Mouse (Mus musculus) midbrain, embryonic 10.5 days (tissue): ENCODE data around the gene Ush1c. TPM values are rescaled to one million over a fixed set of nuclear protein-coding genes. Genes with fewer than 3 reads are reported as not detected.
"Not testable (repeated sequence)": the region's sequence is repeated elsewhere in the genome, so short reads cannot be mapped to it uniquely, and the experiment has no call there.

Source experiments
- DNase-seq: peaks from one replicate; pipeline ENCODE4 v3.0.0-alpha.2; 2017; ENCODE audit warnings: low spot score
- H3K27ac ChIP-seq: fragments of 300-500 bp; sonication (generic); replicated peaks from 2 replicates; pipeline ENCODE4 v1.5.1; 2016; ENCODE audit warnings: mild to moderate bottlenecking
- H3K27me3 ChIP-seq: fragments of 300-500 bp; sonication (generic); 2 replicates; pipeline ENCODE4 v1.6.1; 2016; ENCODE audit warnings: low read depth, mild to moderate bottlenecking; ENCODE audit not compliant: poor library complexity, severe bottlenecking
- H3K36me3 ChIP-seq: fragments of 300-500 bp; sonication (generic); 2 replicates; pipeline ENCODE4 v1.6.1; 2016; ENCODE audit warnings: mild to moderate bottlenecking, moderate library complexity
- H3K4me1 ChIP-seq: fragments of 300-500 bp; sonication (generic); 2 replicates; pipeline ENCODE4 v1.6.1; 2016
- H3K4me3 ChIP-seq: fragments of 300-500 bp; sonication (generic); 2 replicates; pipeline ENCODE4 v1.5.1; 2016; ENCODE audit warnings: mild to moderate bottlenecking, moderate library complexity
- H3K9me3 ChIP-seq: fragments of 300-500 bp; sonication (generic); replicated peaks from 2 replicates; pipeline ENCODE4 v1.6.1; 2016; ENCODE audit warnings: mild to moderate bottlenecking
- WGBS: fragments of 180-500 bp; shearing (Covaris S2); methylation state at CpG from one replicate; pipeline ENCODE4 v1.1.7; 2016; 5-methylcytosine and 5-hydroxymethylcytosine counted together
- polyA plus RNA-seq: library from polyadenylated mRNA; unstranded; fragments of >200 nt; fragmentation: Nextera tagmentation; extraction: Ambion mirVana; gene quantifications from 2 replicates; pipeline ENCODE4 v1.2.1, GENCODE M21; 2016

Ush1c gene
- polyA plus RNA-seq, 1 experiment from 2014 or later, result 3.7 TPM

GRCm38 (mm10) chr7:46201649-46202048 is 36.7 kb downstream of the Ush1c start:
- peak; percentile 67 for DNase-seq
- Histone ChIP-seq H3K4me3 (peak overlapping the region; percentile 28), H3K4me1 (peaks cover 20% of the 10 kb centered on the region), H3K27ac (peak overlapping the region; percentile 73), H3K9me3 (no peaks in the 10 kb centered on the region), H3K36me3 (no peaks in the 10 kb centered on the region), H3K27me3 (0 out of 2 replicates have a peak, but pooled peaks cover 6% of the 10 kb centered on the region)
- whole genome bisulfite sequencing, result 15% methylated on average over 14 of the region's 14 CpGs

GRCm38 (mm10) chr7:46200021-46200420 is 38.3 kb downstream of the Ush1c start:
- 67% methylated on average over 6 of the region's 6 CpGs for WGBS
- Histone ChIP-seq H3K36me3 (no peaks in the 10 kb centered on the region), H3K9me3 (no peaks in the 10 kb centered on the region), H3K27me3 (0 out of 2 replicates have a peak, but pooled peaks cover 6% of the 10 kb centered on the region), H3K4me3 (no peak overlapping the region), H3K4me1 (peaks cover 20% of the 10 kb centered on the region), H3K27ac (no peak overlapping the region)
- no peak for DNase-seq

DNA sequence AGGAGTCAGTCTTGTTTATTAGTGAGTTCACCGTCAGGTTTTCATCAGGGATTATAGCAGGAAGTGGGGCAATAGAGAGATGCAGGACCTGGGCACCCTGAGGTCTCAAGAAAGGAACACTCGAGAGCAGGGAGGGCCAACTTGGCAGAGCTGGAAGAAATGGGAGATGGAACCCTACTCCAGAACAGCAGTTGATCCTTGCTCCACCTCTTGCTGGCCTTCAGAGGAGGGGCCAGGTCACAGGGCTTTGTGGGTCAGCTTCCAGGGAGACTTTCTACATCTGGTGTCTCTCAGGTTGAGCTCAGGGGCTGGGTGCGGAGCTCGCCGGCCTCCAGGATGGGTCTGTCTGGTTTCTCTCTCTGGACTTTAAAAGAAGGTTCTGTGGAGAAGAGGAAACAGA is 42.9 kb downstream of the Ush1c start:
- Histone ChIP-seq H3K9me3 (no peaks in the 10 kb centered on the region), H3K4me1 (no peaks in the 10 kb centered on the region), H3K36me3 (no peaks in the 10 kb centered on the region), H3K27ac (no peak overlapping the region), H3K27me3 (0 out of 2 replicates have a peak, but pooled peaks cover 5% of the 10 kb centered on the region), H3K4me3 (no peak overlapping the region)
- no peak for DNase-seq
- 80% methylated on average over 5 of the region's 5 CpGs for WGBS

GRCm38 (mm10) chr7:46184232-46184631 is 54.1 kb downstream of the Ush1c start:
- Histone ChIP-seq H3K27me3 (peaks cover 41% of the 10 kb centered on the region), H3K27ac (no peak overlapping the region), H3K4me1 (peaks cover 9% of the 10 kb centered on the region), H3K4me3 (no peak overlapping the region), H3K36me3 (no peaks in the 10 kb centered on the region), H3K9me3 (no peaks in the 10 kb centered on the region)
- no peak for DNase-seq

- H3K4me1 ChIP-seq, result peaks cover 11% of the 10 kb centered on the region
- WGBS, result 5% methylated on average over 3 of the region's 3 CpGs
- no peaks in the 10 kb centered on the region for H3K36me3 ChIP-seq
- no peaks in the 10 kb centered on the region for H3K9me3 ChIP-seq
- H3K27ac ChIP-seq, result no peak overlapping the region
- H3K4me3 ChIP-seq, result no peak overlapping the region
- peak; percentile 54 for DNase-seq
- peaks cover 68% of the 10 kb centered on the region for H3K27me3 ChIP-seq
These were observed 56.7 kb downstream of the Ush1c start for GRCm38 (mm10) chr7:46181590-46181989.

GRCm38 (mm10) chr7:46179431-46180275 is 58.6 kb downstream of the Ush1c start, which contains the start of gene Abcc8:
TSS of gene Abcc8 (minus strand) at chr7:46180033.
- Histone ChIP-seq H3K4me1 (peaks cover 11% of the 10 kb centered on the region), H3K27ac (peak within 1 kb of the TSS; percentile 33; the same call in 1 of the 2 replicates), H3K36me3 (no peaks in the 10 kb centered on the region), H3K4me3 (peak within 1 kb of the TSS; percentile 62), H3K27me3 (peaks cover 70% of the 10 kb centered on the region), H3K9me3 (no peaks in the 10 kb centered on the region)
- DNase-seq, result peak; percentile 37
- WGBS, result under 1% methylated on average over 68 of the region's 75 CpGs

DNA sequence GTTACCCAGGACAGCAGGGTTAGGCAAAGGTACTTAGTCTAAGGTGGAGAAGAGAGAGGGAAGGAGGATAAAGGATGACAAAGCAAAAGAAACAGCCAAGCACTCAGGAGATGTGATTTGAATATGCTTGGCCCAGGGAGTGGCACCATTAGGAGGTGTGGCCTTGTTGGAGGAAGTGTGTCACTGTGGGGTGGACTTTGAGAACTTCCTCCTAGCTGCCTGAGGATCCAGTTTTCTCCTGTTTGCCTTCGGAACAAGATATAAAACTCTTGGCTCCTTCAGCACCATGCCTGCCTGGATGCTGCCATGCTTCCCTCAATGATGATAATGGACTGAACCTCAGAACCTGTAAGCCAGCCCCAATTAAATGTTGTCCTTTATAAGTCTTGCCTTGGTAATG is 69.3 kb downstream of the Ush1c start:
- H3K36me3 ChIP-seq, H3K27me3 ChIP-seq, H3K27ac ChIP-seq, H3K4me3 ChIP-seq, H3K4me1 ChIP-seq, H3K9me3 ChIP-seq, DNase-seq: not testable (repeated sequence)
- 91% methylated on average over 1 of the region's 1 CpGs for WGBS

- H3K36me3 ChIP-seq, result no peaks in the 10 kb centered on the region
- H3K4me3 ChIP-seq, result no peak overlapping the region
- H3K9me3 ChIP-seq, result no peaks in the 10 kb centered on the region
- H3K27me3 ChIP-seq, result no peaks in the 10 kb centered on the region
- H3K27ac ChIP-seq, result no peak overlapping the region
- no peak for DNase-seq
- H3K4me1 ChIP-seq, result no peaks in the 10 kb centered on the region
- WGBS, result 89% methylated on average over 6 of the region's 6 CpGs
These were observed 69.9 kb downstream of the Ush1c start for GRCm38 (mm10) chr7:46168402-46168801.

GRCm38 (mm10) chr7:46167901-46168300 is 70.4 kb downstream of the Ush1c start:
- DNase-seq, result no peak
- WGBS, result 96% methylated on average over 7 of the region's 7 CpGs
- Histone ChIP-seq H3K4me3 (no peak overlapping the region), H3K36me3 (no peaks in the 10 kb centered on the region), H3K4me1 (no peaks in the 10 kb centered on the region), H3K27me3 (no peaks in the 10 kb centered on the region), H3K27ac (no peak overlapping the region), H3K9me3 (no peaks in the 10 kb centered on the region)

DNA sequence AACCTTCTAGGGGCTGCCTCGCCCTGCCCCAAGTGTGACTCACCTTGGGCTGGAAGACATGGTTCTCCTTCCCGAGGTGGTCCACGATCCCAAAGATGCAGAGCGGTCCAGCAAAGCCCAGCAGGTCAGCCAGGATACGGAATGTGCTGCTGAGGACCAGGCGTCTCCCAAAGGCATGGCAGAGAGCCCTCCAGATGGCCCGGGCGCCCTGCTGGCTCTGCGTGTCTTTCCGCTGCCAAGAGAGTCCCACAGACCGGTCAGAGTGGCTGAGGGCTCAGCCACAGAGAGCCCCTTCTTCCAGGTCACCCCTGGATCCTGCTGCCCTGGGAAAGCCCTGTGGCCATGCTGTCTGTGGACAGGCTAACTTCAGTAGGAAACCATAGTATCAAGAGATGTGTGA is 72.4 kb downstream of the Ush1c start:
- peaks cover 7% of the 10 kb centered on the region; the same call in 1 of the 2 replicates for H3K4me1 ChIP-seq
- WGBS, result 94% methylated on average over 11 of the region's 11 CpGs

GRCm38 (mm10) chr7:46162731-46163130 is 75.6 kb downstream of the Ush1c start:
- no peak overlapping the region for H3K4me3 ChIP-seq
- no peak overlapping the region for H3K27ac ChIP-seq
- peaks cover 7% of the 10 kb centered on the region; the same call in 1 of the 2 replicates for H3K4me1 ChIP-seq
- DNase-seq, result no peak
- H3K27me3 ChIP-seq, result no peaks in the 10 kb centered on the region
- H3K9me3 ChIP-seq, result no peaks in the 10 kb centered on the region
- 85% methylated on average over 5 of the region's 5 CpGs for WGBS
- H3K36me3 ChIP-seq, result no peaks in the 10 kb centered on the region

More for the DNA sequence above, 72.4 kb downstream of the Ush1c start:
- H3K27me3 ChIP-seq, result no peaks in the 10 kb centered on the region
- DNase-seq, result no peak
- no peak overlapping the region for H3K4me3 ChIP-seq
- H3K36me3 ChIP-seq, result no peaks in the 10 kb centered on the region
- H3K27ac ChIP-seq, result no peak overlapping the region
- H3K9me3 ChIP-seq, result no peaks in the 10 kb centered on the region

GRCm38 (mm10) chr7:46162132-46162727 is 76.1 kb downstream of the Ush1c start:
- peaks cover 2% of the 10 kb centered on the region for H3K27me3 ChIP-seq
- H3K27ac ChIP-seq, result no peak overlapping the region
- no peak overlapping the region for H3K4me3 ChIP-seq
- no peaks in the 10 kb centered on the region for H3K36me3 ChIP-seq
- no peak for DNase-seq
- no peaks in the 10 kb centered on the region for H3K9me3 ChIP-seq
- WGBS, result 83% methylated on average over 11 of the region's 11 CpGs
- peaks cover 7% of the 10 kb centered on the region; the same call in 1 of the 2 replicates for H3K4me1 ChIP-seq

- DNase-seq, result no peak
- H3K4me3 ChIP-seq, result no peak overlapping the region
- 45% methylated on average over 3 of the region's 3 CpGs for WGBS
These were observed 76.7 kb downstream of the Ush1c start for GRCm38 (mm10) chr7:46161615-46162014.

More at GRCm38 (mm10) chr7:46161615-46162014, 76.7 kb downstream of the Ush1c start:
- no peaks in the 10 kb centered on the region for H3K36me3 ChIP-seq
- no peaks in the 10 kb centered on the region for H3K9me3 ChIP-seq
- peaks cover 7% of the 10 kb centered on the region; the same call in 1 of the 2 replicates for H3K4me1 ChIP-seq
- H3K27ac ChIP-seq, result no peak overlapping the region
- H3K27me3 ChIP-seq, result peaks cover 8% of the 10 kb centered on the region
